Mouse (Mus musculus) kidney, adult 2 months (tissue): ENCODE results near the gene Leap2.

Experiments
- CTCF ChIP-seq: fragments of 200-500 bp; conservative IDR thresholded peaks from 2 replicates; pipeline ENCODE4 v1.5.1; 2011; ENCODE audit warnings: low read depth, mild to moderate bottlenecking, control low read depth, low read length, moderate library complexity, mixed read lengths; ENCODE audit not compliant: insufficient read depth, insufficient read length
- POLR2A ChIP-seq: fragments of 200-500 bp; IDR thresholded peaks from one replicate; pipeline ENCODE4 v1.6.1; 2011; ENCODE audit warnings: low read depth, low read length, control low read depth

- no peak for TF ChIP-seq CTCF
- no peak for TF ChIP-seq POLR2A
These were observed 25.6 kb upstream of the Leap2 start for GRCm38 (mm10) chr11:53448529-53448928.
